Mouse (Mus musculus): ENCODE data around the gene Tmem56. TPM values are rescaled to one million over a fixed set of nuclear protein-coding genes. Genes with fewer than 3 reads are reported as not detected.

The Tmem56 gene
- polyA plus RNA-seq, 1 experiment from 2014 or later: 1.5 TPM

- DNase-seq (ENCODE audit: low spot score, missing footprints): no peak
- Histone ChIP-seq H3K27ac (ENCODE audit: low read depth, low read length) (no peak overlapping the region), H3K4me1 (ENCODE audit: control insufficient read depth, insufficient read depth, low read length) (peaks cover 12% of the 10 kb centered on the region), H3K4me3 (ENCODE audit: low read depth, low read length) (no peak overlapping the region), H3K4me2 (no peak overlapping the region), H3K9me3 (ENCODE audit: control insufficient read depth, low read length) (no peaks in the 10 kb centered on the region), H3K27me3 (ENCODE audit: control insufficient read depth, insufficient read depth, low read length) (no peaks in the 10 kb centered on the region), H3K9ac (ENCODE audit: low read length) (no peak overlapping the region), H3K36me3 (ENCODE audit: control insufficient read depth, insufficient read depth, low read length) (no peaks in the 10 kb centered on the region)
- ATAC-seq (ENCODE audit: low FRiP score): peak; percentile 25; the same call in 1 of the 2 replicates
- WGBS: 77% methylated on average over 10 of the region's 10 CpGs
Measured at GRCm38 (mm10) chr3:121159566-121159965, 123.3 kb downstream of the Tmem56 start.

DNA sequence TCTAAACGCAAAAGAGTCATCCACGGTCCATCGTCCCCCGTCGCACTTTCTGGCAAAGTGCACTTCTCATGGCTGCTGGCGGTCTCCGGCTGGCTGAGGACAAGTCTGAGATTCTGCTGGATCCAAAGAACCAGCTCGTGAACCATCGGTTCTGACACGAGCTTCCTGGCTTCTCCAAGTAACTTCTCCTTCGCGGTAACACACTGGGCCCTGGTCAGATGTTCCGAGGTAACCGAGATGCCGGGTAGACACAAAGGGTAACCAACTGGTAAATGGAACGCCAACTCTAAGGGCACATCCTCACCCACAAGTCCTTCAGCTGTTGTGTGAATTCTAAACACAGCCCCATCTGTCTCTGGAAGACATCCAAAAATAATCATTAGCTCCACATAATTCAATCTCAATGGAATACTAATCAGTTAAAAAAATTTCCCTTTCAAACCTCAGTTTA, 124.0 kb downstream of the Tmem56 start:
- Histone ChIP-seq H3K27me3 (ENCODE audit: control insufficient read depth, insufficient read depth, low read length) (no peaks in the 10 kb centered on the region), H3K4me3 (ENCODE audit: low read depth, low read length) (no peak overlapping the region), H3K4me1 (ENCODE audit: control insufficient read depth, insufficient read depth, low read length) (peaks cover 12% of the 10 kb centered on the region), H3K9ac (ENCODE audit: low read length) (no peak overlapping the region), H3K9me3 (ENCODE audit: control insufficient read depth, low read length) (no peaks in the 10 kb centered on the region), H3K27ac (ENCODE audit: low read depth, low read length) (no peak overlapping the region), H3K4me2 (no peak overlapping the region), H3K36me3 (ENCODE audit: control insufficient read depth, insufficient read depth, low read length) (no peaks in the 10 kb centered on the region)
- WGBS: 92% methylated on average over 16 of the region's 16 CpGs
- DNase-seq (ENCODE audit: low spot score, missing footprints) (no peak), ATAC-seq (ENCODE audit: low FRiP score) (no peak)

GRCm38 (mm10) chr3:121157546-121158330, 125.2 kb downstream of the Tmem56 start:
- H3K27me3 ChIP-seq (ENCODE audit: control insufficient read depth, insufficient read depth, low read length): no peaks in the 10 kb centered on the region
- no peak for DNase-seq (ENCODE audit: low spot score, missing footprints)
- no peaks in the 10 kb centered on the region for H3K9me3 ChIP-seq (ENCODE audit: control insufficient read depth, low read length)
- H3K9ac ChIP-seq (ENCODE audit: low read length): no peak overlapping the region
- peaks cover 12% of the 10 kb centered on the region for H3K4me1 ChIP-seq (ENCODE audit: control insufficient read depth, insufficient read depth, low read length)
- H3K4me2 ChIP-seq: no peak overlapping the region
- no peaks in the 10 kb centered on the region for H3K36me3 ChIP-seq (ENCODE audit: control insufficient read depth, insufficient read depth, low read length)
- H3K27ac ChIP-seq (ENCODE audit: low read depth, low read length): no peak overlapping the region
- no peak for ATAC-seq (ENCODE audit: low FRiP score)
- 71% methylated on average over 10 of the region's 10 CpGs for WGBS
- H3K4me3 ChIP-seq (ENCODE audit: low read depth, low read length): no peak overlapping the region

- Histone ChIP-seq H3K9ac (ENCODE audit: low read length) (no peak overlapping the region), H3K4me1 (ENCODE audit: control insufficient read depth, insufficient read depth, low read length) (peaks cover 12% of the 10 kb centered on the region), H3K4me3 (ENCODE audit: low read depth, low read length) (no peak overlapping the region), H3K27me3 (ENCODE audit: control insufficient read depth, insufficient read depth, low read length) (no peaks in the 10 kb centered on the region), H3K9me3 (ENCODE audit: control insufficient read depth, low read length) (no peaks in the 10 kb centered on the region), H3K36me3 (ENCODE audit: control insufficient read depth, insufficient read depth, low read length) (no peaks in the 10 kb centered on the region), H3K4me2 (no peak overlapping the region), H3K27ac (ENCODE audit: low read depth, low read length) (no peak overlapping the region)
- peak; percentile 83 for DNase-seq (ENCODE audit: low spot score, missing footprints)
- 56% methylated on average over 11 of the region's 11 CpGs for WGBS
- ATAC-seq (ENCODE audit: low FRiP score): peak; percentile 56; the same call in 1 of the 2 replicates
Measured at GRCm38 (mm10) chr3:121156451-121157186, 126.3 kb downstream of the Tmem56 start.

DNA sequence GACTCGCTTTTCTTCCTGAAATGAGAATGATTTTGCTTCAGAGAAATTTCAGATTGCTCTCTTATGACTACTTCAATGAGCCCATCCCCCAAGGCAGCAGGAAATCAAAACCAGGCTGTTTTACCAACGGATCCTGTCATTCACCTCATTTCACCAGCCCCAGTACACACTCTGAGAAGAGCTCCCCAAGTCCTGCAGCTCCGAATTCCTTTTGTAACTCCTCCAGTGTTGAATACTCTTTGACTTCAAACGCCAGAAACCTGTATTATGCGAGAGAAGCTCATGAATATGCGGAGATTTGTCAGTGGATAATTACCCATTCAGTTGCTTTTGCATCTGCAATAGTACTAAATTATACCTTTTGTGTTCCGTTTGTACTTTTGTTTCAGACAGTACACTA, 126.9 kb downstream of the Tmem56 start:
- Histone ChIP-seq H3K4me3 (ENCODE audit: low read depth, low read length) (no peak overlapping the region), H3K27ac (ENCODE audit: low read depth, low read length) (no peak overlapping the region)
- peak; percentile 86 for DNase-seq (ENCODE audit: low spot score, missing footprints)

More for the DNA sequence above, 126.9 kb downstream of the Tmem56 start:
- H3K4me2 ChIP-seq: no peak overlapping the region; the same call in 1 of the 2 replicates
- peaks cover 12% of the 10 kb centered on the region for H3K4me1 ChIP-seq (ENCODE audit: control insufficient read depth, insufficient read depth, low read length)
- H3K27me3 ChIP-seq (ENCODE audit: control insufficient read depth, insufficient read depth, low read length): no peaks in the 10 kb centered on the region
- H3K9me3 ChIP-seq (ENCODE audit: control insufficient read depth, low read length): no peaks in the 10 kb centered on the region
- no peaks in the 10 kb centered on the region for H3K36me3 ChIP-seq (ENCODE audit: control insufficient read depth, insufficient read depth, low read length)
- no peak overlapping the region for H3K9ac ChIP-seq (ENCODE audit: low read length)
- 25% methylated on average over 7 of the region's 7 CpGs for WGBS
- peak; percentile 57 for ATAC-seq (ENCODE audit: low FRiP score)

Other genes starting within 250 kb of the Tmem56 start
- 3.9 and 4.2 TPM in 2 replicates for gene Rwdd3, start 111.4 kb downstream of the Tmem56 start, polyA plus RNA-seq (2014; fragmentation: Nextera tagmentation; extraction: Ambion mirVana)
- 37.6 and 38.0 TPM in 2 replicates for gene Alg14, start 8.7 kb upstream of the Tmem56 start, polyA plus RNA-seq (2014; fragmentation: Nextera tagmentation; extraction: Ambion mirVana)
- gene Cnn3, start 143.4 kb upstream of the Tmem56 start, polyA plus RNA-seq (2014; fragmentation: Nextera tagmentation; extraction: Ambion mirVana): 1,158 and 1,201 TPM in 2 replicates
- 0.34 and 0.38 TPM in 2 replicates for gene Slc44a3, start 249.3 kb upstream of the Tmem56 start, polyA plus RNA-seq (2014; fragmentation: Nextera tagmentation; extraction: Ambion mirVana)